Mouse (Mus musculus) kidney, adult 2 months (tissue): ENCODE measurements around the gene Cabp2. TPM values are rescaled to one million over a fixed set of nuclear protein-coding genes. Genes with fewer than 3 reads are reported as not detected.

Experiments used
- DNase-seq: peaks from one replicate; pipeline ENCODE4 v3.0.0; 2021
- H3K27ac ChIP-seq: fragments of 200-500 bp; 2 replicates; pipeline ENCODE4 v1.5.1; 2012; ENCODE audit warnings: low read depth, low read length, control low read depth, inconsistent platforms; ENCODE audit not compliant: insufficient read depth
- H3K27me3 ChIP-seq: fragments of 200-500 bp; replicated peaks from 2 replicates; pipeline ENCODE4 v1.6.1; 2012; ENCODE audit warnings: mild to moderate bottlenecking, moderate library complexity, low read length, inconsistent platforms; ENCODE audit not compliant: control insufficient read depth, insufficient read depth
- H3K36me3 ChIP-seq: fragments of 200-500 bp; 2 replicates; pipeline ENCODE4 v1.6.1; 2012; ENCODE audit warnings: mild to moderate bottlenecking, moderate library complexity, low read length, inconsistent platforms; ENCODE audit not compliant: control insufficient read depth, insufficient read depth
- H3K4me1 ChIP-seq: fragments of 200-500 bp; 2 replicates; pipeline ENCODE4 v1.6.1; 2011; ENCODE audit warnings: low read length; ENCODE audit not compliant: control insufficient read depth, insufficient read depth
- H3K4me3 ChIP-seq: fragments of 200-500 bp; 2 replicates; pipeline ENCODE4 v1.5.1; 2011; ENCODE audit warnings: mild to moderate bottlenecking, low read depth, low read length, control low read depth; ENCODE audit not compliant: insufficient read depth
- CTCF ChIP-seq: fragments of 200-500 bp; conservative IDR thresholded peaks from 2 replicates; pipeline ENCODE4 v1.5.1; 2011; ENCODE audit warnings: low read depth, mild to moderate bottlenecking, control low read depth, low read length, moderate library complexity, mixed read lengths; ENCODE audit not compliant: insufficient read depth, insufficient read length
- POLR2A ChIP-seq: fragments of 200-500 bp; IDR thresholded peaks from one replicate; pipeline ENCODE4 v1.6.1; 2011; ENCODE audit warnings: low read depth, low read length, control low read depth
- WGBS: fragments of 180-500 bp; shearing (Covaris S2); methylation state at CpG from one replicate; pipeline ENCODE4 v1.1.7; 2018; 5-methylcytosine and 5-hydroxymethylcytosine counted together
- polyA plus RNA-seq: library from polyadenylated mRNA; depleted of rRNA; stranded (reverse); fragments of >200 nt; gene quantifications from 2 replicates; pipeline ENCODE4 v1.2.3, GENCODE M21; 2012

Gene Cabp2
- polyA plus RNA-seq, 1 experiment: 0.66 TPM

- no peak for TF ChIP-seq CTCF
- no peak for TF ChIP-seq POLR2A
- no peaks in the 10 kb centered on the region for H3K27me3 ChIP-seq
- H3K4me1 ChIP-seq: peaks cover 11% of the 10 kb centered on the region; the same call in 1 of the 2 replicates
- no peak for DNase-seq
- WGBS: 67% methylated on average over 13 of the region's 13 CpGs
- H3K36me3 ChIP-seq: no peaks in the 10 kb centered on the region
- no peak overlapping the region for H3K4me3 ChIP-seq
- no peak overlapping the region for H3K27ac ChIP-seq
These were observed 17.0 kb downstream of the Cabp2 start for GRCm38 (mm10) chr19:4098426-4098825.

GRCm38 (mm10) chr19:4099056-4099455, 17.7 kb downstream of the Cabp2 start:
- Histone ChIP-seq H3K27ac (peak overlapping the region; percentile 13), H3K27me3 (no peaks in the 10 kb centered on the region), H3K4me3 (no peak overlapping the region), H3K4me1 (peaks cover 11% of the 10 kb centered on the region; the same call in 1 of the 2 replicates), H3K36me3 (no peaks in the 10 kb centered on the region)
- TF ChIP-seq POLR2A (no peak), CTCF (peak; percentile 98)
- peak; percentile 96 for DNase-seq
- 7% methylated on average over 9 of the region's 9 CpGs for WGBS

DNA sequence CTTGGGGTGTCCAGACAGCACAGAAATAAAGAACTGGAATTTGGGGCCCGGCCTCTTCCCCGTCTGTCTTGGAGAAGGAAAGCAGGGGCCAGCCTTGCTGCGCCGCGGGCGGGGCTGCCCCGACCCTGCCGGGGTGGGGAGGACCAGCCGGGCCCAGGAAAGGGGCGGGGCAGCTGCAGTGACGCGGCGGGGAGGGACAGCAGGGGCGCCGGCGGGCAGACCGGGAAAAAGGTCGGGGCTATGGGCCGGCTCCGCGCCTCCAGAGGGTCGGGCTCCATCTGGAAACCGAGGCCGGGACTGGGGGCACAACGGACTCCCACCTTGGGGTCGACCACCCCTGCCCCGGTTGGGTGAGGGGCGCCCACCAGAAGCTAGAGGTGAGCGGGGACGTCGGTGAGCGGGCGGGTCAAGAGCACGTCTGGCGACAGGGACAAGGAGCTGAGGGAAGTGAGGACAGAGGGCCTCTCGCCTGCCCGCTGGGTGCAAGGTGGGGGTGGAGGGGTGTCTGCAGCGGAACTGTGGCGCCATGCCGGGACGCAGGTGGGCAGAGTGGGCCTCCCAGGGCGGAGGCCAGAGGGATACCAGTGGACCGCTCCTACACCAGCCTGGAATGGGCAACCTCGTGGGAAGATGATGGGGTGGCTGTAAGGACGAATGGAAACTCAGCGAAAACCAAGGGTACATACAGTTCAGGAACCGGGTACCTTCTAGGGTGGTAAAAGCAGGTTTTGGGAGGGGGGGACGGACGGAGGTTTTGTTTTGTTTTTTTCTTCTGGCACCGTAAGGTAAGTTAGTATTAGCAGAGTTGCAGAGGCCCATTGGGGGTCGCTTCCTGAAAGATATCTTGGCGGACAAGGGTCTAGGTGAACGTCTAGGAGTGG, 18.7 kb downstream of the Cabp2 start, which contains the start of gene Pitpnm1:
TSS of gene Pitpnm1 (plus strand) at position 162 of the 881 bp plus-strand sequence.
- Histone ChIP-seq H3K36me3 (no peaks in the 10 kb centered on the region), H3K27me3 (no peaks in the 10 kb centered on the region), H3K4me1 (peaks cover 11% of the 10 kb centered on the region; the same call in 1 of the 2 replicates), H3K27ac (peak within 1 kb of the TSS; percentile 48), H3K4me3 (peak within 1 kb of the TSS; percentile 80)
- 2% methylated on average over 53 of the region's 53 CpGs for WGBS
- DNase-seq: peak; percentile 82
- no peak for TF ChIP-seq CTCF
- no peak for TF ChIP-seq POLR2A

DNA sequence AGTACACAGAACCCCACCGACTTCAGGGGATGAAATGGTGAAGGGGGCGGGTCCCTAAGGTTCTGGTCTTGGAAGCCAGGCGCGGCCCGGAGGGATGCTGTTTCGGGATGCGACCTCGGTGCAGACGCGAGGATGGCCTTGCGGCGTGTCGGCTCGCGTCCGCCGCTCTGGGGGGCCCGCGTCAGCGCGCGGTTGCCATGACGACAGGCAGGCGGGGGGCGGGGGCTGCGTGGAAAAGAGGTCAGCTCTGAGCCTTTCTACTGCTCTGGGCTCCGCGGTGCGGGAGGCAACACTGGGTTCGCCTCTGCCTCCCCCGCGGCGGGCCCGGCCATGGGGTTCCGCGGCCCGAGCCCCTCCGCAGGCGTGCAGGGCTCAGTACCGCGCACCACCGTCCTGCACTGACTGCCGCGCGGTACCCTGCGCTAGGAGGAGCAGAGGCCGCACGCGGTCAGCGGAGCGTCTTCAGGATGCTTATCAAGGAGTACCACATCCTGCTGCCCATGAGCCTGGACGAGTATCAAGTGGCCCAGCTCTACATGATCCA, 19.4 kb downstream of the Cabp2 start:
- Histone ChIP-seq H3K4me1 (peaks cover 11% of the 10 kb centered on the region; the same call in 1 of the 2 replicates), H3K27ac (no peak overlapping the region), H3K4me3 (peak overlapping the region; percentile 80), H3K27me3 (no peaks in the 10 kb centered on the region), H3K36me3 (no peaks in the 10 kb centered on the region)
- no peak for DNase-seq
- WGBS: 8% methylated on average over 52 of the region's 52 CpGs
- no peak for TF ChIP-seq CTCF
- TF ChIP-seq POLR2A: no peak

DNA sequence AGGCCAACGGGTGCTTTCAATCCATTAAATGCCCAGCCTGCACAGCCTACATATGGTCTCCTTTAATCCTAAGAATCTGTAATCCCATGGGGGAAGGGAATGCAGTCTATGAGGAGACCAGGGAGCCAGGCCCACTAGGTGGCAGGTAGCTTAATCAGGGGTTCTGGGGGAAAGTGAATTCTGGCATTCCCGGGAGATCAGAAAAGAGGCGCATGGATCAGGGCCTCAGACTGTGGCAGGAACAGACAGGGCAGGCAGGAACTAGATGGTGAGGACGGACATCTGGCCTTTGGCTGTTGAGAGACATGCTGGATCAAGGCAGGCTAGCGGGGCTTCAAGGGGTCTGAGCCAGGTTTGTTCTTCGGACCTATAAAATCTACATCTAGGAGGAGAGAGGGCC, 20.1 kb downstream of the Cabp2 start:
- Histone ChIP-seq H3K4me1 (peaks cover 7% of the 10 kb centered on the region; the same call in 1 of the 2 replicates), H3K27ac (no peak overlapping the region), H3K36me3 (no peaks in the 10 kb centered on the region), H3K4me3 (no peak overlapping the region), H3K27me3 (no peaks in the 10 kb centered on the region)
- 92% methylated on average over 6 of the region's 6 CpGs for WGBS
- TF ChIP-seq CTCF (no peak), POLR2A (no peak)
- no peak for DNase-seq

DNA sequence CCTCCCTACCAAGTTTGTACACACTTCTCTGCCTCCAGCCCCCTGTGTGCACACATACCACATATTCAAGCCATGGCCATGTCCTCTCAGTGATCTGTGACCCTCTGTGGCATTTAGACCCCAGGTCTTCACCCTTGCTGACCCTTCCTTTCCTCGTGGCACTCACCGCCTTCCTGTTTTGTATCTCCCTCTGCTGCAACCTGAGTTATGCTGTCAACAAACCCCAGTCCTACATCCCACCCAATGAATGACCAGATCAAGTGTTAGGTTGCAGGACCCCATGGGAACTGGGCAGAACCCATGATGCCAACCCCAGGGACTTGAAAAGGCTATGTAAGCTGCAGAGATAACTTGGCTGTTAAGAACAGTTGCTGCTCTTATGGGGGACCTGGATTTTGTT, 20.7 kb downstream of the Cabp2 start:
- no peaks in the 10 kb centered on the region for H3K36me3 ChIP-seq
- H3K27me3 ChIP-seq: no peaks in the 10 kb centered on the region
- no peak for DNase-seq
- TF ChIP-seq POLR2A (no peak), CTCF (no peak)
- peaks cover 7% of the 10 kb centered on the region; the same call in 1 of the 2 replicates for H3K4me1 ChIP-seq
- no peak overlapping the region for H3K4me3 ChIP-seq
- no peak overlapping the region for H3K27ac ChIP-seq
- 85% methylated on average over 2 of the region's 2 CpGs for WGBS

- no peak for TF ChIP-seq CTCF
- TF ChIP-seq POLR2A: no peak
- 95% methylated on average over 12 of the region's 12 CpGs for WGBS
- H3K27me3 ChIP-seq: no peaks in the 10 kb centered on the region
- no peak overlapping the region for H3K4me3 ChIP-seq
- no peaks in the 10 kb centered on the region for H3K36me3 ChIP-seq
- H3K27ac ChIP-seq: no peak overlapping the region
- no peak for DNase-seq
- H3K4me1 ChIP-seq: peaks cover 7% of the 10 kb centered on the region; the same call in 1 of the 2 replicates
These were observed 21.2 kb downstream of the Cabp2 start for GRCm38 (mm10) chr19:4102626-4103025.
